Mouse (Mus musculus) hindbrain, postnatal 0 days (tissue): Measurements from ENCODE around the gene Lamc1. TPM values are rescaled to one million over a fixed set of nuclear protein-coding genes. Genes with fewer than 3 reads are reported as not detected.

Experiments used
- ATAC-seq: fragments of 200-750 bp; cut with Nextera tagmentation; 2 replicates; pipeline ENCODE4 v1.8.0; 2017; ENCODE audit warnings: mild to moderate bottlenecking, moderate TSS enrichment, moderate library complexity
- DNase-seq: peaks from one replicate; pipeline ENCODE4 v3.0.0-alpha.2; 2015; ENCODE audit warnings: low spot score
- H3K27ac ChIP-seq: fragments of 300-500 bp; sonication (generic); 2 replicates; pipeline ENCODE4 v1.5.1; 2014; ENCODE audit warnings: mild to moderate bottlenecking
- H3K27me3 ChIP-seq: fragments of 300-500 bp; sonication (generic); 2 replicates; pipeline ENCODE4 v1.6.1; 2014; ENCODE audit warnings: low read length, mixed read lengths; ENCODE audit not compliant: insufficient read depth
- H3K36me3 ChIP-seq: fragments of 300-500 bp; sonication (generic); 2 replicates; pipeline ENCODE4 v1.6.1; 2014; ENCODE audit warnings: low read length, mixed read lengths; ENCODE audit not compliant: insufficient read depth
- H3K4me1 ChIP-seq: fragments of 300-500 bp; sonication (generic); 2 replicates; pipeline ENCODE4 v1.6.1; 2014; ENCODE audit warnings: antibody characterized with exemption, low read length, mixed read lengths; ENCODE audit not compliant: insufficient read depth
- H3K4me2 ChIP-seq: fragments of 300-500 bp; sonication (generic); 2 replicates; pipeline ENCODE4 v1.6.1; 2014; ENCODE audit warnings: low read depth, mild to moderate bottlenecking, low read length, moderate library complexity, mixed read lengths
- H3K4me3 ChIP-seq: fragments of 300-500 bp; sonication (generic); 2 replicates; pipeline ENCODE4 v1.5.1; 2014; ENCODE audit warnings: low read length
- H3K9ac ChIP-seq: fragments of 300-500 bp; sonication (generic); replicated peaks from 2 replicates; pipeline ENCODE4 v1.6.1; 2014; ENCODE audit warnings: mild to moderate bottlenecking, low read length, moderate library complexity, mixed read lengths
- H3K9me3 ChIP-seq: fragments of 300-500 bp; sonication (generic); 2 replicates; pipeline ENCODE4 v1.6.1; 2016; ENCODE audit warnings: low read length, mixed read lengths
- CTCF ChIP-seq: IDR thresholded peaks from 2 replicates; pipeline ENCODE4 v1.5.1; 2016; ENCODE audit warnings: antibody characterized with exemption, control low read depth, low read depth
- WGBS: fragments of 180-500 bp; shearing (Covaris S2); extraction: QIAGEN DNeasy Blood & Tissue Kit; methylation state at CpG from one replicate; pipeline ENCODE4 v1.1.7; 2014; 5-methylcytosine and 5-hydroxymethylcytosine counted together
- polyA plus RNA-seq: library from polyadenylated mRNA; unstranded; fragments of >200 nt; fragmentation: Nextera tagmentation; extraction: Ambion mirVana; gene quantifications from 2 replicates; pipeline ENCODE4 v1.2.1, GENCODE M21; 2015
- total RNA-seq: library from RNA; depleted of rRNA; stranded (reverse); fragments of >200 nt; gene quantifications from 2 replicates; pipeline ENCODE4 v1.2.3, GENCODE M21; 2014

Lamc1 gene
- total and polyA plus RNA-seq, 2 experiments from 2014 or later: 13.5 to 52.9 TPM

DNA sequence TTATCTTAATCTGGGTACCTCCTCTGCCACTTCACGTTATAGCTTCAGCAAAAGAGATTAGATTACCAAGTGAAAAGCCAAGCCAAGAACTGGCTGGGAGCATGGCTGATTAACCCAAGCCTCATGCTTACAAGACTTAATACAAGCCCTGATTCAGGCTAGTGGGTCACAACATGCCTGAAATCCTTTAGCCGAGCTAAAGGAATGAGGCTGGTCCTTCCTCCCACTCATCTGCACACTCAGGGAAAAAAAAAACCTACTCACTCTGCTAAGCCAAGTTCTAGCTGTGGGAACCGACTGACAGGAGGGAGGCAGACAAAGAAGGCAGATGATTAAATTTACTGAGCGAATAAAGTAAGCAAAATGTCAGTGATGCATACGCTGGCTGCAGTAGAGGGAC, 65.7 kb downstream of the Lamc1 start:
- DNase-seq (no peak), ATAC-seq (no peak)
- peak overlapping the region; percentile 52 for H3K27ac ChIP-seq
- no peak overlapping the region for H3K4me2 ChIP-seq
- H3K27me3 ChIP-seq: no peaks in the 10 kb centered on the region
- 32% methylated on average over 5 of the region's 5 CpGs for WGBS
- TF ChIP-seq CTCF: no peak
- peaks cover 16% of the 10 kb centered on the region; the same call in 1 of the 2 replicates for H3K4me1 ChIP-seq
- H3K9ac ChIP-seq: no peak overlapping the region
- H3K36me3 ChIP-seq: no peaks in the 10 kb centered on the region
- no peaks in the 10 kb centered on the region for H3K9me3 ChIP-seq
- no peak overlapping the region for H3K4me3 ChIP-seq

DNA sequence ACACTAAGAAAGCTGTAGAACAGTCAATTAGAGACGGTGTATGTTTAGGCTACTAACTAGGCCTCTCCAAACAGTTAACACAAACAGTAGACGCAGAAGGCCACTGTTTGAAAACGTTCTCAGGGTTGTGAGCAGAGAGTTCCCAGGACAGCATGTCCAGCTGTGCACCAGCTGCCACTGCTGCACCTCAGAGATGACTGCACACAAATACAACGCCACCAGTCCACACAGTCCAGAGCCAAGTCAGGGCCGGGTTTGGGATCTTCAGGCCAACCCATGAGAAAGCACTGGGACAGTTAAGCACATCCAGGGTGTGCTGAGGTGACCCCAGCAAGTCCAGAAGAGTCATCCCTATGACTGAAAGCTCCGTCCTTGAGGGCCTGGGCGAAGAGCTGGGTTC, 67.0 kb downstream of the Lamc1 start:
- WGBS: 49% methylated on average over 7 of the region's 7 CpGs
- H3K9ac ChIP-seq: no peak overlapping the region
- H3K4me1 ChIP-seq: peaks cover 16% of the 10 kb centered on the region; the same call in 1 of the 2 replicates
- no peak overlapping the region for H3K4me2 ChIP-seq
- no peak for DNase-seq
- no peak for ATAC-seq
- H3K27ac ChIP-seq: 0 out of 2 replicates have a peak overlapping the region, but pooled peaks have one; percentile 1
- no peak overlapping the region for H3K4me3 ChIP-seq
- no peaks in the 10 kb centered on the region for H3K27me3 ChIP-seq
- peaks cover 3% of the 10 kb centered on the region; the same call in 1 of the 2 replicates for H3K36me3 ChIP-seq
- no peaks in the 10 kb centered on the region for H3K9me3 ChIP-seq
- no peak for TF ChIP-seq CTCF

DNA sequence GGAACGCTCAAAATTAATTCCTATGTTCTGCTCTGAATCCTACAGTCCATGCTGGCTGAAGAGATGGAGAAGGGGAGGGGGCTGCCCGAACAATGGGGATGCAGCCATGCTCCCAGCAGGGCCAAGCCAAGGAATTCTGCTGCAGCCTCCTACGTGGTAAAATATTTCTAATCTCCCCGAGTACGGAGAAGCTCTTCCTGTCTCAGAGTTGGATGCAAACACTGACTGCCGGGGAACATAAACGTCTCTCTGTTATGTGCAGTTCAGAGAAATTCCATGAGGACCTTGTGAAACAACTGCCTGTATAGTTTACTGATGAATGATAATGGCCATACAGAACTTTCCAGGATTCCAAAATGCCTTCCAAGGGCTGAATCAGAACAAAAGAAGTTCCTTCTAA, 67.5 kb downstream of the Lamc1 start:
- Histone ChIP-seq H3K27ac (0 out of 2 replicates have a peak overlapping the region, but pooled peaks have one; percentile 1), H3K27me3 (no peaks in the 10 kb centered on the region), H3K9ac (no peak overlapping the region), H3K9me3 (no peaks in the 10 kb centered on the region), H3K4me1 (peaks cover 16% of the 10 kb centered on the region; the same call in 1 of the 2 replicates), H3K4me2 (no peak overlapping the region), H3K36me3 (peaks cover 3% of the 10 kb centered on the region; the same call in 1 of the 2 replicates), H3K4me3 (no peak overlapping the region)
- no peak for TF ChIP-seq CTCF
- WGBS: 12% methylated on average over 7 of the region's 7 CpGs
- ATAC-seq (no peak), DNase-seq (no peak)

DNA sequence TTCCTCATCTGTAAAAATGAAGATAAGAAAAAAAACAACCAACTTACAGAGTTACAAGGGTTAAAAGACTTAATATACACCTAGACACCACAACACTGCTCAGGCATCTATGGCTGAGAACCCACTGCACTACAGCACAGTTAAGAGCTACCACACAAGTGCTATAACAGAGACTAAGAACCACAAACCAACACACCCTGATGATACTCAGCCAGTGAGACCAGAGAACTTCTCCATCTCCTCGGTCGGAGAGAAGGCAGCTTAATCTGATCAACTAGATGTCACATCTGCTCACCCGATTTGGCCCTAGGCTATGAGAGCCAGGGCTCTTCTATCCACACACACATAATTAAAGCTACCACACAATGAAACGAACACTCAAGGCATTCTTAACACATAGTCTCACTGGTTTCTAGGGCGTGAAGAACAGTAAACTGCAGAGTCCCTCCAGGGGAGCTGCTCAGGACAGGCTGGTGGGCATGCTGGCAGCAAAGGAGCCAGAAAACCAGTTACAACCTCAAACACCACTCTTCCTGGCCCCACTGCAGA, 72.8 kb downstream of the Lamc1 start:
- Histone ChIP-seq H3K9me3 (no peaks in the 10 kb centered on the region), H3K4me2 (no peak overlapping the region), H3K4me1 (peaks cover 7% of the 10 kb centered on the region; the same call in 1 of the 2 replicates), H3K9ac (no peak overlapping the region), H3K27me3 (no peaks in the 10 kb centered on the region), H3K27ac (no peak overlapping the region), H3K36me3 (peaks cover 3% of the 10 kb centered on the region; the same call in 1 of the 2 replicates), H3K4me3 (no peak overlapping the region)
- 58% methylated on average over 5 of the region's 5 CpGs for WGBS
- ATAC-seq (no peak), DNase-seq (no peak)
- TF ChIP-seq CTCF: no peak

DNA sequence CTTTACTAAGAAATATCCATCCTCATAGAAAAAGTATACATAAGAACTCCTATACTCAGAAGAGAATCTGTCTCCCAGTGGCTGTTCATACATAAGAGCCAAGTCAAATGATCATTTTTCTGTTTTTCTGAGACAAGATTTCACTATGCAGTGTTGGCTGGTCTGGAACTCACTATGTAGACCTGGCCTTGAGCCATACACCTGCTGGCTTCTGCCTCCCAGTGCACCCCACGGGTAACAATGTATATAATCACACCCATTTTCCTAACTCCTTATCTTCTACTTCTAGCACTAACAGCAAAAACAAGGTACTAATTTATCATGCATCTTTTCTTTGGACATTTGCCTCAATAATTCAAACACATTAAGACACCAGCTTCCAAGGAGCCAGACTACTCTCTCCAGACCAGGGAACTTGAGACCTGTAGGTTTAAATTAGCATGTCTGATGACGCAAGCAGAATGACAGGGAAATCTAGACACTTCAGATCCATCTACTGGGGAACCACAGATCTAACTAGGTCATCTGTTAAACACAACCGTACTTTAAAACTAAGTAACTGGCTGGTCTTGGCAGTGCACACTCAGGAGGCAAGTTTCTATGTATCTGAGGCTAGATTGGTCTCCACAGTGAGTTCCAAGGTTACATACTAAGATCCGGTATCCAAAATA, 79.9 kb downstream of the Lamc1 start:
- no peaks in the 10 kb centered on the region for H3K4me1 ChIP-seq
- H3K4me2 ChIP-seq: no peak overlapping the region
- WGBS: 79% methylated on average over 4 of the region's 4 CpGs
- H3K4me3 ChIP-seq: no peak overlapping the region
- H3K9ac ChIP-seq: no peak overlapping the region
- 0 out of 2 replicates have a peak, but pooled peaks cover 4% of the 10 kb centered on the region for H3K9me3 ChIP-seq
- no peaks in the 10 kb centered on the region for H3K27me3 ChIP-seq
- H3K36me3 ChIP-seq: peaks cover 26% of the 10 kb centered on the region
- ATAC-seq (no peak), DNase-seq (no peak)
- no peak for TF ChIP-seq CTCF
- no peak overlapping the region for H3K27ac ChIP-seq

DNA sequence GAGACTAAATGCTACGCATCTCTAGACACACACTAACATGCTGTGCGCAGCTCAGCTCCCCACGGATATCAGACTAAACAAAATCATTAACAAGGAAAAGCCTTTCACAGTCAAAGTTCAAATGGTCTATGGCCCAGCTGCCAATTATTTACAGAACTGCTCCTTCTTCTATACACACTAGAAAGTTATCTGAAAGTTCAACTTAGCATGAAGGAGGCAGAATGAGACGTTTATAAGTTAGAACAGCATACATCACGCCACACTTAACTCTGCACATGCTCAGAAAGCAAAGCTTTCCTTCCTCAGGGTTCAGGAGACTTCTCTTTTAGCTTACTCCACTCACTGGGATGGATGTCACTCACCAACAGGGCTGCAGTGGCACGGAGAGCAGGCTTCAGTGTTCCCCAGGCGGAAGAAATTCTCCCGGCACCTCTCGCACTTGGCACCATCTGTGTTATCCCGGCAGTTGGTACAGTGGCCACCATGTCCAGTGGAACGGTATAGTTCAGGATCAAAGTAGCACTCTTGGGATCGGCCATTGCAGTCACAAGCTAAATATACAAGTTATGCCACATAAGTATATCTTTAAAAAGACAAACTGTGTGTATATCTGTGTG, 80.9 kb downstream of the Lamc1 start:
- H3K9ac ChIP-seq: no peak overlapping the region
- TF ChIP-seq CTCF: no peak
- no peak for ATAC-seq
- peaks cover 36% of the 10 kb centered on the region for H3K36me3 ChIP-seq
- H3K27me3 ChIP-seq: no peaks in the 10 kb centered on the region
- 0 out of 2 replicates have a peak, but pooled peaks cover 4% of the 10 kb centered on the region for H3K9me3 ChIP-seq
- no peak overlapping the region for H3K4me3 ChIP-seq
- WGBS: 86% methylated on average over 12 of the region's 12 CpGs
- H3K4me1 ChIP-seq: no peaks in the 10 kb centered on the region
- H3K4me2 ChIP-seq: no peak overlapping the region
- H3K27ac ChIP-seq: no peak overlapping the region
- no peak for DNase-seq
